Mouse (Mus musculus): ENCODE measurements around the gene Zbtb9. TPM values are rescaled to one million over a fixed set of nuclear protein-coding genes. Genes with fewer than 3 reads are reported as not detected.
A peak's percentile ranks its signal among the peaks of the same experiment; 100 is the strongest.

Gene Zbtb9
- polyA plus RNA-seq, 1 experiment = 9.8 TPM

GRCm38 (mm10) chr17:26941031-26941789 lies 31.8 kb upstream of the Zbtb9 start, which contains the start of gene Syngap1:
TSS of gene Syngap1 (plus strand) at chr17:26941253.
- Histone ChIP-seq H3K27ac (ENCODE audit: control insufficient read depth, insufficient read depth, low read depth, low read length) (peak within 1 kb of the TSS; percentile 69), H3K4me1 (ENCODE audit: control insufficient read depth, insufficient read depth, low read length) (peaks cover 45% of the 10 kb centered on the region), H3K36me3 (ENCODE audit: control insufficient read depth, insufficient read depth, low read length) (no peaks in the 10 kb centered on the region), H3K4me3 (ENCODE audit: control insufficient read depth, low read depth, low read length) (peak within 1 kb of the TSS; percentile 76), H3K27me3 (ENCODE audit: control insufficient read depth, insufficient read depth, low read length) (no peaks in the 10 kb centered on the region)
- TF ChIP-seq POLR2A (IDR thresholded peaks at IDR 0.05; ENCODE audit: control insufficient read depth, low read depth, low read length) = no peak

- H3K27ac ChIP-seq (ENCODE audit: control insufficient read depth, insufficient read depth, low read depth, low read length) = peak overlapping the region; percentile 40; the same call in 1 of the 2 replicates
Measured at GRCm38 (mm10) chr17:26941841-26942570, 31.0 kb upstream of the Zbtb9 start.

GRCm38 (mm10) chr17:26945824-26946495 lies 27.0 kb upstream of the Zbtb9 start:
- peaks cover 39% of the 10 kb centered on the region for H3K4me1 ChIP-seq (ENCODE audit: control insufficient read depth, insufficient read depth, low read length)
- H3K4me3 ChIP-seq (ENCODE audit: control insufficient read depth, low read depth, low read length) = peak overlapping the region; percentile 56
- TF ChIP-seq CTCF (IDR thresholded peaks at IDR 0.05; ENCODE audit: control insufficient read depth, insufficient read depth, insufficient replicate concordance, low read depth, low read length) (no peak), POLR2A (IDR thresholded peaks at IDR 0.05; ENCODE audit: control insufficient read depth, low read depth, low read length) (no peak)
- H3K36me3 ChIP-seq (ENCODE audit: control insufficient read depth, insufficient read depth, low read length) = no peaks in the 10 kb centered on the region
- H3K27ac ChIP-seq (ENCODE audit: control insufficient read depth, insufficient read depth, low read depth, low read length) = peak overlapping the region; percentile 47
- no peaks in the 10 kb centered on the region for H3K27me3 ChIP-seq (ENCODE audit: control insufficient read depth, insufficient read depth, low read length)

More at GRCm38 (mm10) chr17:26941841-26942570, 31.0 kb upstream of the Zbtb9 start:
- H3K36me3 ChIP-seq (ENCODE audit: control insufficient read depth, insufficient read depth, low read length) = no peaks in the 10 kb centered on the region
- TF ChIP-seq CTCF (IDR thresholded peaks at IDR 0.05; ENCODE audit: control insufficient read depth, insufficient read depth, insufficient replicate concordance, low read depth, low read length) (no peak), POLR2A (IDR thresholded peaks at IDR 0.05; ENCODE audit: control insufficient read depth, low read depth, low read length) (no peak)
- H3K27me3 ChIP-seq (ENCODE audit: control insufficient read depth, insufficient read depth, low read length) = no peaks in the 10 kb centered on the region
- peak overlapping the region; percentile 71 for H3K4me3 ChIP-seq (ENCODE audit: control insufficient read depth, low read depth, low read length)
- H3K4me1 ChIP-seq (ENCODE audit: control insufficient read depth, insufficient read depth, low read length) = peaks cover 48% of the 10 kb centered on the region

- Histone ChIP-seq H3K36me3 (ENCODE audit: control insufficient read depth, insufficient read depth, low read length) (no peaks in the 10 kb centered on the region), H3K4me3 (ENCODE audit: control insufficient read depth, low read depth, low read length) (peak overlapping the region; percentile 56), H3K27me3 (ENCODE audit: control insufficient read depth, insufficient read depth, low read length) (no peaks in the 10 kb centered on the region), H3K4me1 (ENCODE audit: control insufficient read depth, insufficient read depth, low read length) (peaks cover 42% of the 10 kb centered on the region), H3K27ac (ENCODE audit: control insufficient read depth, insufficient read depth, low read depth, low read length) (peak overlapping the region; percentile 47)
- TF ChIP-seq CTCF (IDR thresholded peaks at IDR 0.05; ENCODE audit: control insufficient read depth, insufficient read depth, insufficient replicate concordance, low read depth, low read length) = 0 out of 2 replicates have a peak, but pooled peaks have one; percentile 25
- peak; percentile 61 for TF ChIP-seq POLR2A (IDR thresholded peaks at IDR 0.05; ENCODE audit: control insufficient read depth, low read depth, low read length)
Measured at GRCm38 (mm10) chr17:26946567-26946966, 26.4 kb upstream of the Zbtb9 start.

- H3K4me3 ChIP-seq (ENCODE audit: control insufficient read depth, low read depth, low read length) = peak overlapping the region; percentile 58
- TF ChIP-seq CTCF (IDR thresholded peaks at IDR 0.05; ENCODE audit: control insufficient read depth, insufficient read depth, insufficient replicate concordance, low read depth, low read length) (no peak), POLR2A (IDR thresholded peaks at IDR 0.05; ENCODE audit: control insufficient read depth, low read depth, low read length) (no peak)
- H3K4me1 ChIP-seq (ENCODE audit: control insufficient read depth, insufficient read depth, low read length) = peaks cover 46% of the 10 kb centered on the region
- peak overlapping the region; percentile 47; the same call in 1 of the 2 replicates for H3K27ac ChIP-seq (ENCODE audit: control insufficient read depth, insufficient read depth, low read depth, low read length)
- H3K36me3 ChIP-seq (ENCODE audit: control insufficient read depth, insufficient read depth, low read length) = no peaks in the 10 kb centered on the region; the same call in 1 of the 2 replicates
- H3K27me3 ChIP-seq (ENCODE audit: control insufficient read depth, insufficient read depth, low read length) = no peaks in the 10 kb centered on the region
Measured at GRCm38 (mm10) chr17:26947231-26948100, 25.5 kb upstream of the Zbtb9 start.

- Histone ChIP-seq H3K27ac (ENCODE audit: control insufficient read depth, insufficient read depth, low read depth, low read length) (peak overlapping the region; percentile 63), H3K4me1 (ENCODE audit: control insufficient read depth, insufficient read depth, low read length) (peaks cover 45% of the 10 kb centered on the region), H3K27me3 (ENCODE audit: control insufficient read depth, insufficient read depth, low read length) (no peaks in the 10 kb centered on the region)
Measured at GRCm38 (mm10) chr17:26948316-26949050, 24.5 kb upstream of the Zbtb9 start.

More at GRCm38 (mm10) chr17:26948316-26949050, 24.5 kb upstream of the Zbtb9 start:
- peak overlapping the region; percentile 80 for H3K4me3 ChIP-seq (ENCODE audit: control insufficient read depth, low read depth, low read length)
- no peaks in the 10 kb centered on the region; the same call in none of the 2 replicates for H3K36me3 ChIP-seq (ENCODE audit: control insufficient read depth, insufficient read depth, low read length)
- TF ChIP-seq POLR2A (IDR thresholded peaks at IDR 0.05; ENCODE audit: control insufficient read depth, low read depth, low read length) = no peak
- TF ChIP-seq CTCF (IDR thresholded peaks at IDR 0.05; ENCODE audit: control insufficient read depth, insufficient read depth, insufficient replicate concordance, low read depth, low read length) = no peak
